Mouse (Mus musculus): ENCODE data around the gene Tmem263. TPM values are rescaled to one million over a fixed set of nuclear protein-coding genes. Genes with fewer than 3 reads are reported as not detected.

Tmem263 gene
- total RNA-seq, 2 experiments from 2014 or later = 9.9 to 11.2 TPM

Other genes with a start within 250 kb of the Tmem263 start
- gene Ric8b, start 185.0 kb upstream of the Tmem263 start, total RNA-seq (2021) = 10 to 100 TPM; 28.6 to 36.4 TPM
- under 1 TPM; 0.13 to 0.15 TPM for gene Fhl4, start 132 bp upstream of the Tmem263 start, total RNA-seq (2021)
- 10 to 100 TPM; 10.4 to 12.9 TPM for gene Mterf2, start 25.4 kb downstream of the Tmem263 start, total RNA-seq (2021)
- 10 to 100 TPM in 1 of 2 experiments, 1 to 10 TPM in 1; 6.1 to 11.8 TPM for gene Cry1, start 82.4 kb downstream of the Tmem263 start, total RNA-seq (2021)